Mouse (Mus musculus): ENCODE data around the gene Vmn2r85. TPM values are rescaled to one million over a fixed set of nuclear protein-coding genes. Genes with fewer than 3 reads are reported as not detected.
"Not testable (repeated sequence)": the region's sequence is repeated elsewhere in the genome, so short reads cannot be mapped to it uniquely, and the experiment has no call there.

Vmn2r85 gene
- not detected for total RNA-seq (2021)
- long read RNA-seq, experiment 1: 0 reads
- long read RNA-seq, experiment 2: 0 reads

DNA sequence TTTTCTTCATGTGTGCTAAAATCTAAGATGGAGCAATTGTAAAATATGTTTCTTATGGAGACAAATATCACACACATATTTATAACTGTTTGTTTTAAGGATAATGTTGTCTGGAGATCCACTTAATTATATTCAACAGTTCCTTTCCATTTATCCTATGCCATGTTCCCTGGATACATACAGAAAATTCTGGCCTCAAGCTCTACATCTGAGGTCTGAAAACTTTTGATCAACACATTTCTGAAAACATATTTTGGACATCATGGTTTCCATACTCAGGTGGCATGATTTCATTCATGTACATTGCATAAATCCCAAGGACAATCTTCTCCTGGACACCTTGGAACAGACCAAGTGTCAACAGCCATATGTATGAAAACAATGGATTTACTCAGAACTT, at the start of gene Vmn2r85:
Gene Vmn2r85, minus strand, starts transcription at position 101 of the 400 bp plus-strand sequence.
- not testable (repeated sequence) for DNase-seq

DNA sequence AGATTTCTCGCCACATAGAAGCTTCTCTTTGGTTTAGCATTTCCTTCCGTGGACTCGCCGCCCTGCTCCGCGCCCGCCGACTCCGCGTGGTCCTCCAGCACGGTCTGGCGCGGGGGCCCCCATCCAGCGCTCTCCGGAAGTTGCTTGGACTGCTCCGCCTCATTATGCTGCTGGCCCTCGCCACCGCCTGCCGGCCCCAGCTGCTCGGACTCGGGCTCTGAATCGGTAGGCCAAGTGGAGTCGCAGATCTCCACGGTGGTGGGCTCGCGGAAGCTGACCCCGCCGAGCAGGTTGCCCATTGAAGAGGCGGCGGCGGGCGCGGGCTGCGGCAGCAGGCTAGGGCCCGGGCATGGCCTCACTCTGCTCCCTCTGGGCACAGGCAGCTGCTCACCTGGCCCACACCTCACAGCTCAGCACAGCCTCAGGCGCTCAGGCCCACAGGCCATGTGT, 40.8 kb upstream of the Vmn2r85 start:
- DNase-seq: no peak

DNA sequence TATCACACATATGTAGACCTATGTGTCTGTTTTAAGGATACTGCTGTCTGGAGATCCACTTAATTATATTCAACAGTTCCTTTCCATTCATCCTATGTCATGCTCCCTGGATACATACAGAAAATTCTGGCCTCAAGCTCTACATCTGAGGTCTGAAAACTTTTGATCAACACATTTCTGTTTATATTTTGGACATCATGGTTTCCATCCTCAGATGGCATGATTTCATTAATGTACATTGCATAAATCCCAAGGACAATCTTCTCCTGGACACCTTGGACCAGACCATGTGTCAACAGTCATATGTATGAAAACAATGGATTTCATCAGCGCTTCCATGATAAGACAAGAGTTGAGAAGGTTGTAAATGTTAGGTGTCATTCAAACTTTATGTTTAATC, 26.4 kb upstream of the Vmn2r85 start, which contains the start of gene Vmn2r86:
Gene Vmn2r86, minus strand, starts transcription at position 101 of the 400 bp plus-strand sequence.
- not testable (repeated sequence) for DNase-seq

DNA sequence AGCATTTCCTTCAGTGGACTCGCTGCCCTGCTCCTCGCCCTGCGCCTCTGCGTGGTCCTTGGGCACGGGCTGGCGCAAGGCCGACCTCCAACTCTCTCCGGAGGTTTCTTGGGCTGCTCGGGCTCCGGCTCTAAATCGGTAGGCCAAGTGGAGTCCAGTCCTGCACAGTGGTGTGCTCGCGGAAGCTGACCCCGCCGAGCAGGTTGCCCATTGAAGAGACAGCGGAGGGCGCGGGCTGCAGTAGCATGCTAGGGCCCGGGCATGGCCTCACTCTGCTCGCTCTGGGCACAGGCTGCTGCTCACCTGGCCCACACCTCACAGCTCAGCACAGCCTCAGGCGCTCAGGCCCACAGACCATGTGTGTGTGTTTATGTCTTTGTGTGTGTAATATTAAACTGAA, 15.3 kb upstream of the Vmn2r85 start:
- no peak for DNase-seq

DNA sequence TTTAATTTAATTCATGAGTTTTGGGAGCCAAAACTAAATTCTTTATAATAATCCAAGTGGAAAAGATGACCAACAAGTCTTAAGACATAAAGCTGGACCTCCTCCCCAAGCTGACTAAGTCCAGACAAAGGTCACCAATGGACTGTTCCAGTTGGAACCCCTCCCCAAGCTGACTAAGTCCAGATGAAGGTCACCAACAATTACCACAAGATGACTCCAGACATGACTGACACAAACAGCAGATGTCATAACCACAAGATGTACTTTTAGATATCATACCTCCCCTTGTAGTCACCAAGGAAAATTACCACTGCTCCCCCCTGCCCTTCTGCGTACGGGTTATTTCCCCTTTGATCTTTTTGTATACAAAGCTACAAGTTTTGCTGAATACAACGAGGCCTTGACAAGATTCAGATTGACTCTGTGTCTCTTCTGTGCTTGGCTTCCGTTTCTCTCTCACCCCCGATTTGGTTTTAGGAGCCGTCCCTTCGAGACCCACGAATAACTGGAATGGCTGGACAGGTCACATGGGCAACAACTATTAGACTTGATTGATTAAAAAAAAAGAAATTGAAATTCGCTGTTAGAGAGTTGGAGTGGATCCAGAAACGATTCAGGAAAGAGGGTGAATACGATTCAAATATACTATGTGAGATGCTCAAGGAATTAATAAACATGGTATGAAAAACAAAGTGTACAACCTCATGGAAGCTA, 4.8 kb upstream of the Vmn2r85 start:
- DNase-seq: not testable (repeated sequence)

DNA sequence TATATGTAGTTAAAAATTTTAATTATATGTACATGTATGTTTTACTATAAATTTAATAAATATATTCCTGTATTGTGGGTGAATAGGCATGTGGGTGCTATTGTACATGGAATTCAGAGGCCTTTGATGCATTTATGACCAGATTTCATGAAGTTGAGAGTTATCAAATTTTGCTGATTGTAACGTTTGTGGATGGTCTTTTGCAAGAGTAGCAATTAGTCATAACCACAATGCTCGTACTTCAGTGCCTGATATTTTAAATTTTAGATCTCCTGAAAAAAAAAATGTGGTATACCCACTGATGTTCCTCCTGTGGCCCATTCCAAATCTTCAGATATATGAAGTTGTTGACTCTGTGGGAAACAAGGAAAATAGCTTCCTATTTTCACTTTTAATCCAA, 7.1 kb downstream of the Vmn2r85 start:
- DNase-seq: not testable (repeated sequence)

DNA sequence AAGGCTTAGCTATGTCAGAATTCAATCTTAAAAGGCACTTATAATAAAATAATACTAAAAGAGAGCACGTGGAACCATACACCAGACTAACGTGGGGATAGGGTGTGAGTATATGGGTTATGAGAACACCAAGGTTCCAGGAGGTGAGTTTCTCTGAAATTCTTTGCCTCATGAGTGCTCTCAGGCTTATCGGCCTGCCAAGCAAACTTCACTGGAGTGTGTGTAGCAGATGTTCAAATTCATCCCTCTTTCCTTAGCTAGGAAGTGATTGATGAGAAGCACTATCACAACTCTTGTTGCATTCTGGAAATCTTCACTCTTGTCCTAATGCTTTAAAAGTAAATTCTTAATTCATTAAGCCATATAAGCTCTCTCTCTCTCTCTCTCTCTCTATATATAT, 9.1 kb downstream of the Vmn2r85 start:
- DNase-seq: no peak

DNA sequence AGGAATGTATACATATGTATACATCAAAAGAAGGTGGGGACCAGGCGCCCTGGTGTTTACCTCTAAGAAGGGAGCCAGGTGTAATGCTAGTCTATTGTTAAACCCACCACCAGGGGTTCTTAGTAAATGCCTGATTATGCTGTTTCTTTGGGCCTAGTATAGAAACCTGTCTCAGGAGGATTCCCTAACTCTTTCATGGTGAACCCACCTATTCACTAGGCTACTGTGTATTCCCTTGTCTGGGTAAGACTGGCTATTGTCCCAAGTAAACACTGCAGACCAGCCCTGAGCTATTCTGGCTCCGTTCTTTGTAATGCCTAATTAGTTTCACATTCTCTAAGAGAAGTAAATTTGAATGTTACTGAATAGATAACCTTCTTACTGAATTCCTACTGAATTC, 9.5 kb downstream of the Vmn2r85 start:
- not testable (repeated sequence) for DNase-seq

DNA sequence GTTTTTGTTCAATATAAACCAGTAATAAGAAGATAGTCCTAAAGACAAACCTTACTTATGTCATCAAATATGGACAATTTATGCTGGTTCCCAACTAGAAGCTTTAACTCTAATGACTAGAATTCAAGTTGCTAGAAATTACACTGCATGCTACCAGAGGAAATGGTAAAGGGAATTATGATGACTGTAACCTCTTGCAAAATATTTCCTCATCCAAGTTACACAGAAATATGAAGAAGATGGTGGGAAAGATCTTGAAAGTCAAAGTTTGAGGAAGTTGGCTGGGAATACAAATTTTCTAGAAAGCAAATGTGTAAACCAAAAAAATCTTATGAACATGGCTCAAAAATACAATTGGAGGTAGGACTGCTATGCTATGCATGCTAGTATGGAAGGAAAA, 13.2 kb downstream of the Vmn2r85 start:
- DNase-seq: not testable (repeated sequence)

DNA sequence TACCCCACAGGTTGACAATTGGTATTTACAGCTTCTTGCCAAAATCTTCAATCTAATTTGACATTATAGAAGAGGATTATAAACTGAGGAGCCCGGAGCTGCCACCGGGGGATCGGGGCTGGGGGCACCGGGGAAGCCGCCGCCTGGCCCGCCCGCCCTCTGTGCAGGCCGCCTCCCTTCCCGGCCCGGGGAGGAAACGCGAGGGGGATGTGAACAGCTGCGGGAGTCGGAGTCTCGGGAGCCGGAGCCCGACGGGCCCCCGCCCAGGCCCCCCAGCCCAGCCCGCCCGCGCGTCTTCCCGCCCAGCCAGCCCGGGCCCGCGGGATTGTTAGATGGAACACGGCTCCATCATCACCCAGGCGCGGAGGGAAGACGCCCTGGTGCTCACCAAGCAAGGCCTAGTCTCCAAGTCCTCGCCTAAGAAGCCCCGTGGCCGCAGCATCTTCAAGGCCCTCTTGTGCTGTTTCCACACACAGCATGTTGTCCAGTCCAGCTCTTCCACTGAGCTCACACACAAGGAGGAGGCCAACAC, 17.3 kb downstream of the Vmn2r85 start:
- DNase-seq: not testable (repeated sequence)

DNA sequence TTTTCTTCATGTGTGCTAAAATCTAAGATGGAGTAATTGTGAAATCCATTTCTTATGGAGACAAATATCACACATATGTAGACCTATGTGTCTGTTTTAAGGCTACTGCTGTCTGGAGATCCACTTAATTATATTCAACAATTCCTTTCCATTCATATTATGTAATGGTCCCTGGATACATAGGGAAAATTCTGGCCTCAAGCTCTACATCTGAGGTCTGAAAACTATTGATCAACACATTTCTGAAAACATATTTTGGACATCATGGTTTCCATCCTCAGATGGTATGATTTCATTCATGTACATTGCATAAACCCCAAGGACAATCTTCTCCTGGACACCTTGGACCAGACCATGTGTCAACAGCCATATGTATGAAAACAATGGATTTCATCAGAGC, 35.3 kb downstream of the Vmn2r85 start, which contains the start of gene Vmn2r84:
Gene Vmn2r84, minus strand, starts transcription at position 101 of the 400 bp plus-strand sequence.
- DNase-seq: no peak

DNA sequence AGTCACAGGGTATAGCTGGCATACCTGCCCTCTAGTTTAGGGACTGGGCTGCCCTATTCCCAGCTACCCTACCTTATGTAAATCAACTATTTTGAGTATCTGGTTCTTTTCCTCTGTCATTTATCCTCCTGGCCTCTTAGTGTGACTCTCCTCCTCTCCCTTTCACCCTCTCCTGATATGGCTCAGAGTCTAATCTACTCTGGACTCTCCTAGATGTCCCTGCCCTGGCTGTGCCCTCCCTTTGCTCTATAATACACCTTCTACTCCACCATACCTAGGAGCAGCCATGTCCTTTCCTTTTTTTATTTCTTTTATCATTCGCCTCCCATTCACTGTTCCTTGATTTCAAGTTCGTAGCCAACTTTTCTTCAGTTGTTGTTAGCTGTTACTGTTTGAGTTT, 54.4 kb downstream of the Vmn2r85 start:
- no peak for DNase-seq

DNA sequence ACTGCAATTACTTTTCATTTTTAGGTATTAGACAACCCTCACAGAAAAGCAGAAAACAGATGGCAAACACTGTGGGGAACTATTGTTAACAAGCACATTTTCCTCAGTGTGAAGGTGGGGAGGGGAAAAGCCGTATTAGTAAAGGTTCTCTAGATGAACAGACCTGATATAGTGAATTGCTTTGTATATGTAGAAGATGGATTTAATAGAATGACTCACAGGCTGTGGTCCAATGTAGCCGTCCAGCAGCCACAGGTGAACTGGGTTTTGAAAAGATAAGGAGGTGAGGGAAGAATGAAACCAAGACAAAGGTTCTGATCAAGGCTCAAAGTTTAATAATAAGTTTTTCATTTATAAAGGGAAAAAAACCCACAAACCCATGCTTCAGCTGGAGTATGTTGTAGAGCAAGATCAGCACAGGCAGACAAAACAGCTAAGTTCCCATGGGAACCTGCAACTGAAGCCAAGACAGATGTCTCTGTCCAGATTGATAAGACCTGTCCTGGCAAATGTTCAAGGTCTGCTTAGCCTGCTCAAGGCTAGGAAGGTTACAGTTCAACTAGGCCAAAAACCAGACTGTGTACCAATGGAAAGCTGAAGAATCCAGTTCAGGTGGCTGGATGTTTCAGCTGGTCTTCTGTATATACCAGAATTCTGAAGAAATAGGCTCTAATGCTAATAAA, 56.9 kb downstream of the Vmn2r85 start:
- DNase-seq: no peak

DNA sequence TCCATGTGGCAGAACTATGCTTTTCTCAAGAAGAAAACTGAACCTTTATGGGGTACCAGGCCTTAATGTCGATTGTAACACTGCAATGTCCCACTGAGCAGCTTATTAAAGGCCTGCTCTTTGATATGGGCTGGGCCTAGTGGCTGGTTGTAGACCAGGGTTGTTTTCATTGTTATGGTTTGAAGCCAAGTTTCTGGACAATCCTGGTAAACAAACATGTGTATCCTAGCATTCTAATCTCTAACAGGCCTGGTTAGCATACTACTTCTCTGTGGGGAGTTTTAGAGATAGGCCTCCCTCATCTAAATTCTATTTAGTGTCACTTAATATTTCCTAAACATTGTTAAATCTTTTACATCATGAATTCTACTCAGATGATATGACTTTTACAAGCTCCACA, 57.9 kb downstream of the Vmn2r85 start:
- DNase-seq: no peak

DNA sequence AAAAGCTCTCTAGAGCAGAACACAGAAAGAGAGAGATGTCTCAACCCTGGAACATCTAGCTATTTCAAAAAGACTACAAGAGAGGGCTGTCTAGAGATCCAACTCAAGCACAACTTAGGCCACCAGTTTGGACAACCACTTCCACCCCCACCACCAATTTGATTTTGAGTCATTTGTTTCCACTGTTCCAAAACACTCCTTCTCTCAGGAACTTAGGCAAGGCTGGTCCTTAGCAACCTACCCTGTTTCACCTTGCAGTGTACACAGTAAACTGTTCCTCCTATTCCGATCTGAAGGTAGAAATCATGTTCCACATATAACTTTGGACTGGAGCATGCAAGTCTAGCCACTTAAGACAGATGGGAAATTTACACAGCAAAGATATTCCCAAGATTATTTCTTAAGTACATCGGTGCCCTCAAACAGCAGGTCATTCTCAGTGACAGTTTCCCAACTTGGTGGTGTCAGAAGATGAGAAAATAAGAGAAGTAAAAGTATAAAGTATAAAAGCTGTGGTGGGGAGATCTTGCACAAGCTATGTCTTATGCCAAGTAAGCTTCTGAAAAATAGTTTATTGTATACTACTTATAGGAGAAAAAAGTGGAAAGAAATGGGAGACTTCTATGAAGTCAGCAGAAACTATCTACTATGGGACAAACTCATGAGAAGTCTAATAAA, 59.4 kb downstream of the Vmn2r85 start:
- no peak for DNase-seq

DNA sequence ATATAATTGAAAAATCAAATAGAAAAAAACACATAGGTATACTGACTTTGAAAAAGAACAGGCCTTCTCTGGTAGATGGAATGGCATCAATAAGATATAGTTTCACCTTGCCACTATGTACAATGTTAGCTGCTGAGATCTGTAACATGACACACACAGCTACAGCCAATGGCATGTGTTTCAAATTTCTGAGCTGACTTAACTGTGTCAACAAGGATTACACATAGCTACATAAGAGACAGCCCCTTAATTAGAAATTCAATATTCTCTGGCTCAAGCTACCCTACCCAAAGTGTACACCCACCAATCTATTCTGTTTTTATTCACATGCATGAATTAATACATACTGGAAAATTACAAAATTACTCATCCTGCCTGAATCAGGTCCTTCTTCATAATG, 61.1 kb downstream of the Vmn2r85 start:
- DNase-seq: no peak

DNA sequence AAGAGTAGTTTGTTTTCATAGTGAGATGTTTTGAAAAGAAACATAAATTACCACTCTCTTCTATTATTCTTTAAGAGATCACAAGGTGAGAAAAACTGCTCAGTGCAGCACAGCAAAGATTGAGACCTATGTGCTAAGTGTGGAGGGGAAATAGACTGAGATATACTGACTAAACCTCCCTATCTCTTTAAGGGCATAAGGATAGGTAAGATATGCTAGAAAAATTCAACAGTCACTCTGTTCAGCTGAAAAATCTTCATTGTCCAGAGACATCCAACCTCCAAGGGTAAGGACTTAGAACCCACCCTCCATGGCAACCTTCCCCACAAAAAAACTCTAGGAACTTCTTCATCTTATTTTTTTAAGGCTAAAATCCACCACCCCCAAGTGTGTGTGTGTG, 64.7 kb downstream of the Vmn2r85 start:
- no peak for DNase-seq

Other genes with a start within 250 kb of the Vmn2r85 start
- gene Olfr826, start 245.5 kb downstream of the Vmn2r85 start, total RNA-seq (2021): not detected
- not detected for gene Olfr827, start 215.3 kb downstream of the Vmn2r85 start, total RNA-seq (2021)
- gene Neurod4, start 149.5 kb downstream of the Vmn2r85 start, total RNA-seq (2021): not detected
- under 1 TPM in 1 of 2 experiments, not detected in 1; 0.96 TPM for gene Tespa1, start 106.8 kb downstream of the Vmn2r85 start, total RNA-seq (2021)
- not detected for gene Vmn2r84, start 35.4 kb downstream of the Vmn2r85 start, total RNA-seq (2021)
- gene Vmn2r86, start 26.3 kb upstream of the Vmn2r85 start, total RNA-seq (2021): not detected
- not detected for gene Vmn2r87, start 67.7 kb upstream of the Vmn2r85 start, total RNA-seq (2021)